Comparison of ENCODE assay signal across 16 mouse cellular contexts in genomic region chr5:132882291-132882690, GRCm38 (mm10).
DNase-seq lines count a peak whose midpoint lies in the region; ATAC-seq and TF ChIP-seq lines count a peak whose summit lies in the region.
"Had no signal": no experiment of that assay in that cellular context is flagged by ENCODE, and none has a peak within 500 bp of the region (broad histone marks: within the 10 kb centered on the region; RNA-seq: fewer than 3 reads in every experiment).

No protein-coding gene starts in this region.

- no peak overlapping the region for H3K9ac ChIP-seq in lung, embryonic 14.5 days
- no peak overlapping the region for H3K9ac ChIP-seq in lung, postnatal 0 days (replicated peaks; ENCODE audit: low read depth)
- H3K9ac ChIP-seq in midbrain, postnatal 0 days (replicated peaks; ENCODE audit: low read length, poor library complexity, severe bottlenecking) = no peak overlapping the region
- H3K9ac ChIP-seq: heart, embryonic 15.5 days; liver, embryonic 13.5 days; neural tube, embryonic 13.5 days had no signal

- H3K4me3 ChIP-seq in lung, embryonic 14.5 days (ENCODE audit: low read depth, low read length) = no peak overlapping the region
- H3K4me3 ChIP-seq in lung, postnatal 0 days (ENCODE audit: low read depth, low read length) = no peak overlapping the region
- H3K4me3 ChIP-seq in midbrain, postnatal 0 days (ENCODE audit: low read depth, low read length) = no peak overlapping the region
- H3K4me3 ChIP-seq: heart, embryonic 15.5 days; liver, embryonic 13.5 days; neural tube, embryonic 13.5 days had no signal

- H3K27ac ChIP-seq in lung, embryonic 14.5 days (ENCODE audit: low read depth) = no peak overlapping the region
- H3K27ac ChIP-seq in lung, postnatal 0 days (ENCODE audit: low read length) = no peak overlapping the region
- no peak overlapping the region for H3K27ac ChIP-seq in midbrain, postnatal 0 days (ENCODE audit: low read depth, low read length)
- H3K27ac ChIP-seq: heart, embryonic 15.5 days; liver, embryonic 13.5 days; neural tube, embryonic 13.5 days had no signal

- no peak for ATAC-seq in lung, embryonic 14.5 days (ENCODE audit: insufficient read depth)
- no peak for ATAC-seq in lung, postnatal 0 days
- ATAC-seq in midbrain, postnatal 0 days (ENCODE audit: low FRiP score) = no peak
- ATAC-seq: hindbrain, embryonic 16.5 days; midbrain, embryonic 16.5 days had no signal

- TF ChIP-seq CTCF in lung, embryonic 14.5 days (IDR thresholded peaks at IDR 0.05; ENCODE audit: low read depth) = no peak
- TF ChIP-seq CTCF in lung, postnatal 0 days (IDR thresholded peaks at IDR 0.05) = no peak
- no peak for TF ChIP-seq CTCF in midbrain, postnatal 0 days (IDR thresholded peaks at IDR 0.05)

- no peaks in the 10 kb centered on the region for H3K4me1 ChIP-seq in lung, embryonic 14.5 days (ENCODE audit: insufficient read depth)
- H3K4me1 ChIP-seq in lung, postnatal 0 days (ENCODE audit: insufficient read depth, low read depth, low read length) = no peaks in the 10 kb centered on the region
- no peaks in the 10 kb centered on the region for H3K4me1 ChIP-seq in midbrain, postnatal 0 days (ENCODE audit: insufficient read depth, low read length)
- H3K4me1 ChIP-seq: liver, embryonic 13.5 days; neural tube, embryonic 13.5 days had no signal

- H3K27me3 ChIP-seq in lung, embryonic 14.5 days (ENCODE audit: insufficient read depth, low read length) = no peaks in the 10 kb centered on the region
- no peaks in the 10 kb centered on the region for H3K27me3 ChIP-seq in lung, postnatal 0 days (replicated peaks; ENCODE audit: insufficient read depth, low read length)
- H3K27me3 ChIP-seq in midbrain, postnatal 0 days (ENCODE audit: insufficient read depth, low read length) = no peaks in the 10 kb centered on the region
- H3K27me3 ChIP-seq: liver, embryonic 13.5 days had no signal

- no peaks in the 10 kb centered on the region for H3K36me3 ChIP-seq in lung, embryonic 14.5 days (ENCODE audit: insufficient read depth)
- no peaks in the 10 kb centered on the region for H3K36me3 ChIP-seq in lung, postnatal 0 days (ENCODE audit: insufficient read depth, low read length)
- H3K36me3 ChIP-seq in midbrain, postnatal 0 days (ENCODE audit: insufficient read depth, low read length) = no peaks in the 10 kb centered on the region
- H3K36me3 ChIP-seq: heart, embryonic 15.5 days; liver, embryonic 13.5 days; neural tube, embryonic 13.5 days had no signal

- no peaks in the 10 kb centered on the region for H3K9me3 ChIP-seq in lung, embryonic 14.5 days (ENCODE audit: low read depth, low read length)
- no peaks in the 10 kb centered on the region for H3K9me3 ChIP-seq in lung, postnatal 0 days (ENCODE audit: low read length)
- no peaks in the 10 kb centered on the region for H3K9me3 ChIP-seq in midbrain, postnatal 0 days (ENCODE audit: low read length)
- H3K9me3 ChIP-seq: heart, embryonic 15.5 days; liver, embryonic 13.5 days; neural tube, embryonic 13.5 days had no signal

- DNase-seq in gastrocnemius, postnatal 10 days = peak; percentile 29
- DNase-seq in gastrocnemius, adult 8-10 months (ENCODE audit: low spot score in 2 of 2) = no peak
- DNase-seq in lung, embryonic 14.5 days = peak; percentile 55
- no peak for DNase-seq in lung, postnatal 0 days (ENCODE audit: low spot score)
- DNase-seq in cerebellum, adult 11-12 months = peak; percentile 68
- peak; percentile 72 to 74 for DNase-seq in cerebellum, postnatal 36 days
- no peak for DNase-seq in midbrain, postnatal 0 days (ENCODE audit: low spot score)
- DNase-seq in embryo, embryonic 10.5 days (ENCODE audit: low spot score) = no peak
- DNase-seq: adrenal gland, postnatal 25 days; kidney, adult 8-10 months; liver, embryonic 13.5 days; thymus, adult 2 months had no signal

- no peak for TF ChIP-seq EP300 in lung, postnatal 0 days (IDR thresholded peaks at IDR 0.05)

- no peak overlapping the region for H3K4me2 ChIP-seq in lung, embryonic 14.5 days
- no peak overlapping the region for H3K4me2 ChIP-seq in lung, postnatal 0 days (replicated peaks; ENCODE audit: low read depth, low read length)
- no peak overlapping the region for H3K4me2 ChIP-seq in midbrain, postnatal 0 days (ENCODE audit: low read depth, low read length, poor library complexity, severe bottlenecking)
- H3K4me2 ChIP-seq: heart, embryonic 15.5 days; liver, embryonic 13.5 days; neural tube, embryonic 13.5 days had no signal

- WGBS in lung, embryonic 14.5 days = 27% methylated on average over 3 of the region's 3 CpGs
- WGBS in lung, postnatal 0 days = 26% methylated on average over 3 of the region's 3 CpGs
- 82% methylated on average over 3 of the region's 3 CpGs for WGBS in midbrain, postnatal 0 days

Comparison
In these comparisons a context has a peak if more than half of its experiments do, and no peak if none do; other contexts are left out.
1. DNase-seq: peak in gastrocnemius, postnatal 10 days (single experiment), lung, embryonic 14.5 days (single experiment), cerebellum, adult 11-12 months (single experiment) and cerebellum, postnatal 36 days (2 of 2); none in gastrocnemius, adult 8-10 months (0 of 2), lung, postnatal 0 days (single experiment), midbrain, postnatal 0 days (single experiment) and embryo, embryonic 10.5 days (single experiment).